Mouse (Mus musculus) megakaryocyte-erythroid progenitor cell, adult 5-6 weeks (primary cell): ENCODE results near the gene Tacr2. TPM values are rescaled to one million over a fixed set of nuclear protein-coding genes. Genes with fewer than 3 reads are reported as not detected.
A peak's percentile ranks its signal among the peaks of the same experiment; 100 is the strongest.

Experiments used
- ATAC-seq: replicated peaks from 2 replicates; pipeline ENCODE4 v1.8.0; 2016; ENCODE audit warnings: mild to moderate bottlenecking, inconsistent platforms; ENCODE audit not compliant: severe bottlenecking, poor library complexity, low FRiP score, low TSS enrichment
- total RNA-seq, 2 experiments: library from RNA; stranded (forward) in 1 of 2; stranded (reverse) in 1 of 2; fragments of 200-1000, 215-1000 nt in 1 of 2; fragments of >200 nt in 1 of 2; fragmentation: Nextera tagmentation in 1 of 2; gene quantifications; 2 replicates each; pipeline ENCODE4 v1.2.3; 2014 to 2017

Gene Tacr2
- total RNA-seq (2014; fragmentation: Nextera tagmentation) = not detected in 2 replicates
- not detected in 2 replicates for total RNA-seq (2017)

GRCm38 (mm10) chr10:62252000-62252488 is at the start of gene Tacr2:
Gene Tacr2, plus strand, starts transcription at chr10:62252438.
- no peak for ATAC-seq

- no peak for ATAC-seq
Observed at GRCm38 (mm10) chr10:62202574-62202973, 49.7 kb upstream of the Tacr2 start.

- ATAC-seq = no peak
Observed at GRCm38 (mm10) chr10:62208241-62208896, 43.9 kb upstream of the Tacr2 start.

DNA sequence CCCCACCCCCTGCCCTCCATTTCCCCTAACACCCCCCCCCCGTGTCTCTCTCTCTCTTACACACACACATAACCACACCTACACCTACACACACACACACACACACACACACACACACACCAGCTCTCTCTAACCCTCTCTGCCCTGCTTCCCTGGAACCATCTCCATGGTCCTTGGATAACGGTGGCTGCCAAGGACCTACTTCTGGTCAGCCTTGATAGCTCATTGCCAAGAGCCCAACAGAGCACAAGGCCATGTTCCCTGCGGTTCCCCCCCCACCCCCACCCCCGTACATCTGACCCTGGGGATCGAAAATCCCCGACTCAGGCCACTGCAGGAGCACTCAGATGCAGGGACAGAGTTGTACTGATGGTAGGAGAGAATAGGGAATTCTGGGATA is 40.9 kb upstream of the Tacr2 start:
- no peak for ATAC-seq

- ATAC-seq = peak; percentile 66
Observed at GRCm38 (mm10) chr10:62215169-62215616, 37.0 kb upstream of the Tacr2 start.

DNA sequence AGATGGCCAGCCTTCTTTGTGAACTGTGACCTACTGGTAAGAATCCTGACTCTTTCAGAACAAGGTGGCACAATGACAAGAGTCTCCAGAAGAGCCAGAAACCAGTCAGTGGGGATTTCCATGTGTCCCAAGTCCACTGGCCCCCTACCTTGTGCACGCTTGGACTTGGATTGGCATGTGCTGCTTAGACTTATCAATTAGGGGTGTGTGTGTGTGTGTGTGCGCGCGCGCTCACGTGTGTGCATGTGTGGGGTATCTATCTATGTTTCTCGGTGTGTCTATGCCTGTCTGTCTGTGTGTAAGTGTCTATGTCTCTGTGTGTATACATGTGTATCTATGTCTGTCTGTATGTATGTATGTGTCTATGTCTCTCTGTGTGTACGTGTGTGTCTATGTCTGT is 36.6 kb upstream of the Tacr2 start:
- ATAC-seq = peak; percentile 32

DNA sequence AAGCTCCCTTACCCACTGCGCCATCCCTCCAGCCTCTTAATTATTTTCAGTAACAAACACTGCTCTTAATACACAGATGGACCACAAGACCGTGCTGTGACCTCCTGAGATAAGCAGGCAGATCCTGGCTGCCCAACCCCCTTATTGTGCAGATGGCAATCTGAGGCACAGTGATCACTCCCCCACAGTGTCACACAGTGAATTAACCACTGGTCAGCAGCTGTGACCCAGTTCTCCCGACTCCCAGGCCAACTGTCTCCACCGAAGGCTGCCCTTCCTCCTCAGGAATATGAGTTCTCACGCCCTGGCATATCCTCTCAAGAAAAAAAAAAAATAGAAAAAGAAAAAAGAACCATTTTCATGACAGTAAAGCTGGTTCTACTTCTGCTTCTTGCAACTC is 35.6 kb upstream of the Tacr2 start:
- ATAC-seq = peak; percentile 73

DNA sequence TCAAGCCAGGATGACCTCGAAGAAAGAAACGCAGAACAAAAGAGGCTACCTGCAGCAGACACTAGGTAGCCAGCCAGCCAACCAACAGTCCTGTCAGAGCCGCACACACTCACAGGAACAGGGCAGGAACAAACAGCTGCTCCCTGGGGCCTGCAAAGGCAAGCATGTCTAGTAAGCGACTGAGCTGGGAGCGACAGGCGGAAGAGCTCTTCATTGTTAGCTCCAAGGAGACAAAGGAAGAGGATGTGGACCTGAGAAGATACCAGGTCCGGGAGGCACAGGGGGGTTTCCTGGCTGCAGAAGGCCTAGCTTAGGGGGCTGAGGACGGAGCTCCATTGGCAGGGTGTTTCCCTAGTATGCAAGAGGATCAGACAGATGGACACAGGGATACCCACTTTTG is 35.0 kb upstream of the Tacr2 start:
- no peak for ATAC-seq

DNA sequence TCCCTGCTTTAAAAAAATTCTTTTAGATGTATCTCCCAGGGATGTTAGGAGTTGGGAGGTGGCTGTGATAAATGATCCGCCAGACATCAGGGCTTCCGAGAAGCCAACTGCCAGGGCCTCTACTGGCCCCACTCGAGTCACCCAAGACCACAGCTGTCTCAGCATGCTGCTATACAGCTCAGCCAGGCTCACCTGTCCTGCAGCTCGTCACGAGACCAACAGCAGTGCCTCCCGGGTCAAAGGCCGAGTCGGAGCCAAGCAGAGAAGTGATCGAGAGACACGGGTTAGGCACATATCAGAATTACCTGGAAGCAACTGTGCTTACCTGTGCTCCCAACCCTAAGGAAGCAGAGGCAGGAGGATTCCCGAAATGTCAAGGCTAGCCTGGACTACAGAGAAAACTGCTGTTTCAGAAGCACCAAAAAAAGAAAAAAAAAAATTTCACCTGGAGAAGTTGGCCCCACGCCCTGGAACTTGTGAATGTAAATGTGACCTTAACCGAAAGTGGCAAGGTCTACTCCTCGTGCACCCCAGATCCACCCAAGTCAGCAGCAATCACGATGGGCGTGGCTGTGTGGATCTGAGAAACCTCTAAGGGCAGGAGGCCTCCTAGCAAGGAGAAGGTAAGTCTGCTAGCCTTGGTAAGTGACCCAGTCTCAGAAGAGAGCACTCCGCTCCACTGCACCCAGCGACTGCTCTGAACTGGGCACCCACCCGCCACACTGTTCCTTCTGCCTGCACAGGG is 34.0 kb upstream of the Tacr2 start:
- no peak for ATAC-seq

GRCm38 (mm10) chr10:62218789-62219172 is 33.5 kb upstream of the Tacr2 start:
- no peak for ATAC-seq

GRCm38 (mm10) chr10:62220732-62221514 is 31.3 kb upstream of the Tacr2 start:
- ATAC-seq = no peak

DNA sequence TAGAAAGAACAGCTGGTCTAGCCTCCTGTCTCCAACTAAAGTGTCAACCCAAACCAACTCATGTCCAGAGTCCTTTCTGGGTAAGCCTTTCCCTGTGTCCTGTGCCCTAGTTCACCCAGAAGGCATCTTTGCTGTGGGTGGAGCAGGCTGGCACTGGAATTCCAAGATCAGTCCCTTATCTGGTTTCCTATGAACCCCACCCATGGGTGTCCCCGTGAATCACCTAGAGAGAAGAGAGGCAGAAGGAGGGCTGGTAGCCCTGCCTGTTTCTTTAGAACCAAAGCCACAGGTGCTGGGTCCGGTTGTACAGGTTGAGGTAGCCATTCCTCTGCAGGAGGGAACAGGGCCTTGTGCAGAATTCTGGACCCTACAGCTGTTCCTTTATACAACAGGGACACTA is 30.6 kb upstream of the Tacr2 start:
- no peak for ATAC-seq

- no peak for ATAC-seq
Observed at GRCm38 (mm10) chr10:62222777-62223176, 29.5 kb upstream of the Tacr2 start.

GRCm38 (mm10) chr10:62224231-62224630 is 28.0 kb upstream of the Tacr2 start:
- ATAC-seq = no peak

DNA sequence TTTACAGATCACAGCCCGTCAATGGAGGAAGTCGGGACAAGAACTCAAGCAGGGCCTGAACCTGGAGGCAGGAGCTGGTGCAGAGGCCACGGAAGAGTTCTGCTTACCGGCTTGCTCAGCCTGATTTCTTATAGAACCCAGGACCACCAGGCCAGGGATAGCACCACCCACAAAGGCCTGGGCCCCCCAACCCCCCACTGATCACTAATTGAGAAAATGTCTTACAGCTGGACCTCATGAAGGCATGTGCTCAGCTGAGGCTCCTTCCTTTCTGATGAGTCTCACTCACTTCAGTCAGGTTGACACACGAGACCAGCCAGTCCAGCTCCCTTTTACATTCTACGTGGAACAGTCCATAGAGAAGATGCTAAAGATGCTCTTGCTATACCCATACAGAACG is 26.4 kb upstream of the Tacr2 start:
- ATAC-seq = no peak

DNA sequence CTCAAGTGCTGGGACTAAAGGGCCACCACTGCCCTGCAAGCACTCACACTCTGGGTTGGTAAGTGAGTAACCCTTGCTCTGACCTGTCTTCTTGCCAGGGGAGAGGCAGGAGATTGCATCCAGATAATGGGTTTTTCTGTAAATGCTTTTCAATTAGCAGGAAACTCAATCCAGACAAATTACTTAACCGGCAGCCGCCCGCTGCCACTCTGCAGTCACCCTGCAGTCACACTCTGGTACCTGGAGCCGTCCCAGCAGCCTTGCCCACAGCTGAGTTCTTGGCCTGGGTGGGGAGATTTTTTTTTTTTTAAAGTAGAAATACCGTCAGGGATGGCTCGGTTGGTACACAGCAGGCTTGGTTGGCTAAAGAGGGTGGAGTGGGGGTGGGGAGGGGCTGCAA is 24.1 kb upstream of the Tacr2 start:
- ATAC-seq = no peak

- ATAC-seq = peak; percentile 91
Observed at GRCm38 (mm10) chr10:62230708-62231394, 21.4 kb upstream of the Tacr2 start, which contains the start of gene Tspan15. Gene Tspan15, minus strand, starts transcription at chr10:62231251.

GRCm38 (mm10) chr10:62231395-62231732 is 20.9 kb upstream of the Tacr2 start:
- no peak for ATAC-seq

GRCm38 (mm10) chr10:62231811-62232210 is 20.4 kb upstream of the Tacr2 start:
- ATAC-seq = no peak

- ATAC-seq = no peak
Observed at GRCm38 (mm10) chr10:62236165-62236564, 16.1 kb upstream of the Tacr2 start.
